In genomic region chr3:127075531-127076280, GRCm38 (mm10) we compare ENCODE assay signal across 21 mouse cellular contexts.
DNase-seq lines count a peak whose midpoint lies in the region; ATAC-seq and TF ChIP-seq lines count a peak whose summit lies in the region.
"Had no signal": no experiment of that assay in that cellular context is flagged by ENCODE, and none has a peak within 500 bp of the region (broad histone marks: within the 10 kb centered on the region; RNA-seq: fewer than 3 reads in every experiment).

No protein-coding gene starts in this region.

- no peak overlapping the region for H3K9ac ChIP-seq in intestine, embryonic 16.5 days (ENCODE audit: low read depth, low read length)
- H3K9ac ChIP-seq: hindbrain, embryonic 12.5 days; lung, embryonic 14.5 days; midbrain, embryonic 12.5 days had no signal

- 79% methylated on average over 8 of the region's 8 CpGs for WGBS in intestine, embryonic 16.5 days

- TF ChIP-seq CTCF in left cerebral cortex, adult 2 months (IDR thresholded peaks at IDR 0.05), result no peak

- H3K27ac ChIP-seq in left cerebral cortex, adult 2 months, result peak overlapping the region; percentile 58; the same call in 1 of the 2 replicates
- H3K27ac ChIP-seq in intestine, embryonic 16.5 days (ENCODE audit: low read length), result no peak overlapping the region
- H3K27ac ChIP-seq: heart, adult 2 months; hindbrain, embryonic 12.5 days; macrophage; midbrain, embryonic 12.5 days had no signal

- no peak for DNase-seq in left cerebral cortex, adult 2 months (ENCODE audit: extremely low spot score in 1 of 2, low spot score in 2 of 2)
- no peak for DNase-seq in left cerebral cortex, postnatal 10 days (ENCODE audit: extremely low spot score in 1 of 2, low spot score in 2 of 2)
- peak; percentile 94 for DNase-seq in cerebellum, adult 9-10 months
- peak; percentile 61 for DNase-seq in retina, embryonic 14.5 days (ENCODE audit: low spot score)
- DNase-seq in embryo, embryonic 10.5 days (ENCODE audit: low spot score), result no peak
- no peak for DNase-seq in kidney, adult 8-10 months
- DNase-seq: adrenal gland, adult 2 months; heart, adult 2 months; kidney, postnatal 14 days; layer of hippocampus, adult 9-11 months; lung, embryonic 14.5 days had no signal

- H3K27me3 ChIP-seq in intestine, embryonic 16.5 days (replicated peaks; ENCODE audit: control insufficient read depth, insufficient read depth, low read length), result no peaks in the 10 kb centered on the region
- H3K27me3 ChIP-seq: hindbrain, embryonic 12.5 days; midbrain, embryonic 12.5 days had no signal

- intact Hi-C loops in left cerebral cortex, adult 2 months (cut with DNase I), result loop anchor here (1.0 kb wide), 1 partner anchor 40 kb away; no protein-coding TSS in a partner anchor
- intact Hi-C loops in left cerebral cortex, postnatal 10 days (cut with DNase I), result no loop called here

- H3K9me3 ChIP-seq in intestine, embryonic 16.5 days (ENCODE audit: control insufficient read depth, low read length), result no peaks in the 10 kb centered on the region
- H3K9me3 ChIP-seq: G1E; hindbrain, embryonic 12.5 days; midbrain, embryonic 12.5 days had no signal

- H3K4me1 ChIP-seq in intestine, embryonic 16.5 days (ENCODE audit: control insufficient read depth, insufficient read depth, low read length), result no peaks in the 10 kb centered on the region
- H3K4me1 ChIP-seq: hindbrain, embryonic 12.5 days had no signal

- H3K4me3 ChIP-seq in left cerebral cortex, adult 2 months, result no peak overlapping the region
- no peak overlapping the region for H3K4me3 ChIP-seq in intestine, embryonic 16.5 days (ENCODE audit: low read length)
- H3K4me3 ChIP-seq: heart, adult 2 months; hindbrain, embryonic 12.5 days; midbrain, embryonic 12.5 days had no signal

- H3K36me3 ChIP-seq in intestine, embryonic 16.5 days (ENCODE audit: control insufficient read depth, insufficient read depth, low read length), result no peaks in the 10 kb centered on the region
- H3K36me3 ChIP-seq: hindbrain, embryonic 12.5 days; midbrain, embryonic 12.5 days had no signal

- no peak overlapping the region for H3K4me2 ChIP-seq in intestine, embryonic 16.5 days (ENCODE audit: low read depth, low read length)
- H3K4me2 ChIP-seq: hindbrain, embryonic 12.5 days; liver, embryonic 11.5 days; lung, embryonic 14.5 days; midbrain, embryonic 12.5 days had no signal

- ATAC-seq in cerebellum, adult (ENCODE audit: insufficient number of reproducible peaks, low FRiP score, low TSS enrichment), result peak; percentile 83
- ATAC-seq in intestine, embryonic 16.5 days, result no peak
- ATAC-seq: CD4-positive, CD25-positive, alpha-beta regulatory T cell, adult 4 months; forebrain, embryonic 14.5 days; intestine, postnatal 0 days had no signal

Comparison
In these comparisons a context has a peak if more than half of its experiments do, and no peak if none do; other contexts are left out.
1. DNase-seq: peak in cerebellum, adult 9-10 months (single experiment) and retina, embryonic 14.5 days (single experiment); none in left cerebral cortex, adult 2 months (0 of 2), left cerebral cortex, postnatal 10 days (0 of 2), embryo, embryonic 10.5 days (single experiment) and kidney, adult 8-10 months (0 of 2).